Mouse (Mus musculus) midbrain, postnatal 0 days (tissue): ENCODE results near the gene Lysmd2. TPM values are rescaled to one million over a fixed set of nuclear protein-coding genes. Genes with fewer than 3 reads are reported as not detected.

Source experiments
- ATAC-seq: fragments of 200-750 bp; cut with Nextera tagmentation; 2 replicates; pipeline ENCODE4 v1.8.0; 2017; ENCODE audit warnings: moderate number of reproducible peaks, mild to moderate bottlenecking, moderate TSS enrichment, moderate library complexity; ENCODE audit not compliant: low FRiP score
- DNase-seq: peaks from one replicate; pipeline ENCODE4 v3.0.0-alpha.2; 2015; ENCODE audit warnings: low spot score
- H3K27ac ChIP-seq: fragments of 300-500 bp; sonication (generic); 2 replicates; pipeline ENCODE4 v1.5.1; 2014; ENCODE audit warnings: low read depth, mild to moderate bottlenecking, low read length, mixed read lengths
- H3K27me3 ChIP-seq: fragments of 300-500 bp; sonication (generic); 2 replicates; pipeline ENCODE4 v1.6.1; 2014; ENCODE audit warnings: low read length, control low read depth, mixed read lengths; ENCODE audit not compliant: insufficient read depth
- H3K36me3 ChIP-seq: fragments of 300-500 bp; sonication (generic); 2 replicates; pipeline ENCODE4 v1.6.1; 2014; ENCODE audit warnings: low read length, control low read depth, mixed read lengths; ENCODE audit not compliant: insufficient read depth
- H3K4me1 ChIP-seq: fragments of 300-500 bp; sonication (generic); 2 replicates; pipeline ENCODE4 v1.6.1; 2014; ENCODE audit warnings: mild to moderate bottlenecking, control low read depth, antibody characterized with exemption, low read length, mixed read lengths; ENCODE audit not compliant: insufficient read depth
- H3K4me2 ChIP-seq: fragments of 300-500 bp; sonication (generic); 2 replicates; pipeline ENCODE4 v1.6.1; 2014; ENCODE audit warnings: low read depth, mild to moderate bottlenecking, low read length, mixed read lengths; ENCODE audit not compliant: poor library complexity, severe bottlenecking
- H3K4me3 ChIP-seq: fragments of 300-500 bp; sonication (generic); 2 replicates; pipeline ENCODE4 v1.5.1; 2014; ENCODE audit warnings: low read depth, mild to moderate bottlenecking, low read length, moderate library complexity
- H3K9ac ChIP-seq: fragments of 300-500 bp; sonication (generic); replicated peaks from 2 replicates; pipeline ENCODE4 v1.6.1; 2014; ENCODE audit warnings: mild to moderate bottlenecking, low read length, moderate library complexity, mixed read lengths; ENCODE audit not compliant: poor library complexity, severe bottlenecking
- H3K9me3 ChIP-seq: fragments of 300-500 bp; sonication (generic); 2 replicates; pipeline ENCODE4 v1.6.1; 2016; ENCODE audit warnings: low read length, control low read depth
- CTCF ChIP-seq: IDR thresholded peaks from 2 replicates; pipeline ENCODE4 v1.5.1; 2016; ENCODE audit warnings: antibody characterized with exemption, mild to moderate bottlenecking
- WGBS: fragments of 180-500 bp; shearing (Covaris S2); extraction: QIAGEN DNeasy Blood & Tissue Kit; methylation state at CpG from one replicate; pipeline ENCODE4 v1.1.7; 2014; 5-methylcytosine and 5-hydroxymethylcytosine counted together
- polyA plus RNA-seq: library from polyadenylated mRNA; unstranded; fragments of >200 nt; fragmentation: Nextera tagmentation; extraction: Ambion mirVana; gene quantifications from 2 replicates; pipeline ENCODE4 v1.2.1, GENCODE M21; 2015
- total RNA-seq: library from RNA; depleted of rRNA; stranded (reverse); fragments of >200 nt; gene quantifications from 2 replicates; pipeline ENCODE4 v1.2.3, GENCODE M21; 2014

Gene Lysmd2
- total and polyA plus RNA-seq, 2 experiments from 2014 or later, result 32.4 to 33.6 TPM

DNA sequence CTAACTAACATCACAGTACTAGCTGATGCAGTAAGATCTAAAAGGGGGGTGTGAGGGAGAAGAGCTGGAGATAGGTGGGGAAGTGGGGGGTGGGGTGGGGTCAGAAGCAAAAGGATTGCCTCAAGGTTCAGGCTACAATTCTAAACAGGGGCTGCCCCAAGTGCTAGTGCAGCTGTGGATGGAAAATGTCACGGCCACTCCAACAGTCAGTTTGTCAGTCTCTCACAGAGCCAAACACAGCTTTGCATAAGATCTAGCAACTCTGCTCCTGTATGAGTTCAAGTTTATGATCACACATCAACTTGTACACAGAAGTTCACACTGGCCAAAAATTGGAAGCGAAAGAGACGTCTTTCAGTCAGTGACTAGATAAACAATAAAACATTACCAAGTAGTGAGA lies 4.1 kb upstream of the Lysmd2 start:
- WGBS, result 90% methylated on average over 3 of the region's 3 CpGs

DNA sequence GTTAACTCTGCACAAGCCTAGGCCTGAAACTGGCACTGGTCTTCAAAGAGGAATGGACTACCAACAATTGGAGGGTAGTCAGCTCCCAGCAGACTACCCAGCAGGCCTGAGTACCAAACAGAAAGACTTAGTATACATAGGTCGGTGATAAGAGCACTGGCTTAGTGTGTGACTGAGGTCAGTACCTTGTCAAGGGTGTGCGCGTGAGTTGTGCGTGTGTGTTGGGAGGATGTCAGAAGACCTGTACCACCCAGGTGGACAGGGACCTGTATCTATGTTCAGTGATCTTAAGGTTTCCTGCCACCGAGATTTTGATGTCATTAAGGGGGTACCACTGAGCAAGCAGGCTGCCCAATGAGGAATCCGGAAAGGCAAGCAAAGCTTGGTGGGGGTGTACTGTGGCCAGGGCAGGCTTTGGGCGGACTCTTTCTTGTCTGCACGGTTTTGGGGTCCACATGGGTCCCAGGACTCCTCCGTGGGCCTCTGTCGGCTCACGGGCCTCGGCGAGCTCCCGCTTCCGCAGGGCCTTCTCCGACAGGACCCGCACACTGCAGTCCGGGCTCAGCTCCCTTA lies 472 bp upstream of the Lysmd2 start:
- Histone ChIP-seq H3K4me2 (peak overlapping the region; percentile 87), H3K27me3 (no peaks in the 10 kb centered on the region), H3K4me3 (peak overlapping the region; percentile 76), H3K9ac (peak overlapping the region; percentile 98), H3K4me1 (no peaks in the 10 kb centered on the region), H3K9me3 (no peaks in the 10 kb centered on the region), H3K27ac (peak overlapping the region; percentile 99), H3K36me3 (no peaks in the 10 kb centered on the region)
- DNase-seq (peak; percentile 22), ATAC-seq (peak; percentile 71; the same call in 1 of the 2 replicates)
- 13% methylated on average over 17 of the region's 18 CpGs for WGBS
- no peak for TF ChIP-seq CTCF

More for the DNA sequence above, 4.1 kb upstream of the Lysmd2 start:
- ATAC-seq, result no peak
- DNase-seq, result no peak
- H3K4me2 ChIP-seq, result no peak overlapping the region
- H3K27ac ChIP-seq, result no peak overlapping the region
- H3K4me3 ChIP-seq, result no peak overlapping the region
- H3K27me3 ChIP-seq, result no peaks in the 10 kb centered on the region
- no peaks in the 10 kb centered on the region for H3K36me3 ChIP-seq
- TF ChIP-seq CTCF, result no peak
- H3K9ac ChIP-seq, result no peak overlapping the region
- no peaks in the 10 kb centered on the region for H3K9me3 ChIP-seq
- no peaks in the 10 kb centered on the region for H3K4me1 ChIP-seq

DNA sequence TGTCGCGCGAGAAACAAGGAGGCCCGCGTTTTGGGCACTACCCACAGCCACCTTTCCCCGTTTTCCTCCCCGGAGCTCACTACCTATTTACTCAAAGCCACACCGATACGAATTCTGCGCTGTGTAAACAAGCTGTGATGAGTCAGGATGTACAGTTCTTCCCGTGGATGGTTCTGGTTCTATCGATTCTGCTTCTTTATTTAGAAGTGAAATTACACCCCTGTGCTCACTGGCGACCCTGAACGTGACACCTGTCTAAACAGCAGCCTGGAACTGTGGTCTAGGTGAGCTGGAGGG lies 715 bp downstream of the Lysmd2 start:
- Histone ChIP-seq H3K4me2 (peak overlapping the region; percentile 87), H3K9ac (peak overlapping the region; percentile 98), H3K36me3 (no peaks in the 10 kb centered on the region), H3K27ac (peak overlapping the region; percentile 99), H3K27me3 (no peaks in the 10 kb centered on the region), H3K4me3 (peak overlapping the region; percentile 76), H3K4me1 (no peaks in the 10 kb centered on the region), H3K9me3 (no peaks in the 10 kb centered on the region)
- no peak for TF ChIP-seq CTCF
- WGBS, result under 1% methylated on average over 14 of the region's 14 CpGs
- DNase-seq (no peak), ATAC-seq (peak; percentile 2; the same call in 1 of the 2 replicates)

DNA sequence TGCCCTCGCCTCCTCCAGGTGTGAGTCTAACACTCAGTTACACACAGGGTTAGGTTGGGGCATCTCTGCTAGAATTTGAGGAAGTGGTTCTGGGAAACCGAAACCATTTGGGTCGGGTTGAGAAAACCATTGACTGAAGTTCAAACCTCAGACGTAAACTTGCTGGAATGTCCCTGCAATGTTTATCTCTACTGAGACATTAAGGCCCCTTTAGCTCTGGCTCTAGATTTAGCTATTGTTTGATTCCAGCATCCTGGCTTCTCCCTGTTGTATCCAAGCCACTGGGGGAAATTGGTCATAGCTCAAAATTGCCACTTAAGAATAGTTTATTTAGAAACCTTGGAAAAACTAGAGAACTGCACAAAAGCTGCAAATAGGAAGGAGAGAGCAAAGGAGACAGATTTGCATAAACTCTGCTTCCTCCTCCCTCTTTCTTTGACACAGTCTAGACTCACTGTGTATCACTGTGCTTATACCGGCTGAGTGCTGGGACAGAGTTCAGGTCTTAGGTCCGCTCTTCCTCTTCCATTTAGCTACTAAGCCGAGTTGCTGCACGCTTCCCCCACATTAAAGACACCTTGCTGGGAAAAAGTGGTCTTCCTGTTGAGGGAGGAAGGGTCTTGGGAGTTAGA lies 5.4 kb downstream of the Lysmd2 start:
- no peak for TF ChIP-seq CTCF
- H3K9ac ChIP-seq, result no peak overlapping the region
- no peaks in the 10 kb centered on the region for H3K36me3 ChIP-seq
- H3K4me3 ChIP-seq, result no peak overlapping the region
- H3K4me1 ChIP-seq, result no peaks in the 10 kb centered on the region
- DNase-seq (no peak), ATAC-seq (no peak)
- no peaks in the 10 kb centered on the region for H3K9me3 ChIP-seq
- WGBS, result 77% methylated on average over 8 of the region's 8 CpGs
- no peaks in the 10 kb centered on the region for H3K27me3 ChIP-seq
- no peak overlapping the region for H3K27ac ChIP-seq
- H3K4me2 ChIP-seq, result no peak overlapping the region

DNA sequence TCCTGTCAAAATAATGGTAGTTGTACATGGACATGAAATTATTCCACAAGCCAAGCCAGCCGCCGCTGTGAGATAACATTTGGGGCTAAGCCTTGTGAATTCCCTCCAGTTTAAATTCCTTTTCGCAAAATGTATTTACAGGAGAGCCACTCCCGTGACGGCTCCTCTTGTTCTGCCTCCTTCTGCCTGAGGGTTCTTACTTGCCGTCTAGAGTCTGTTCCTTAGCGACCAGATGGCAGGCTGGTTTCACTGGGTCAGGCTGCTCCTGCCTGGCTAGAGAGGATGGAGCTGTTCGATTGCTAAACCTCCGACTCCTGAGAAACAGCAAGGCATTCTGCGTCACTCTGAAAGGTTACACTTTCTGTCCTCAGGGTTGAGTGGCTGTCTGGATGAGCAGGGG lies 6.6 kb downstream of the Lysmd2 start:
- Histone ChIP-seq H3K36me3 (no peaks in the 10 kb centered on the region), H3K27me3 (no peaks in the 10 kb centered on the region), H3K9ac (no peak overlapping the region), H3K9me3 (no peaks in the 10 kb centered on the region), H3K4me1 (no peaks in the 10 kb centered on the region), H3K4me3 (no peak overlapping the region), H3K4me2 (no peak overlapping the region), H3K27ac (peak overlapping the region; percentile 59; the same call in 1 of the 2 replicates)
- ATAC-seq, result no peak
- DNase-seq, result no peak
- no peak for TF ChIP-seq CTCF
- 37% methylated on average over 10 of the region's 10 CpGs for WGBS

DNA sequence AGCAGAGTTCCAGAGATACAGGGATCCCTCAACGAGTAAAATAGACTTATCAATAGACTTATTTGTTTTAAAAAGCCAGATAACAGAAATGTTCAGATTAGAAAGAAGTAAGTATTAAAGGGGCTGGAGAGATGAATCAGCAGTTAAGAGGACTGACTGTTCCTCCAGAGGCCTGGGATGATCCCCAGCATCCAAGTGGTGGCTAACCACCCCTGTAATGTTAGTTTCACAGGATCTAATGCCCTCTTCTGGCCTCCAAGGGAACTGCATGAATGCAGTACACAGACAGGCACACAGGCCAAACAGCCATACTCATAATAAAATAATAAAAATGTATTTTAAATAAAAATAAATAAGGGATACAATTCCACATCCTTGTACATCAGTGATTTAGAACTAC lies 7.4 kb downstream of the Lysmd2 start:
- 0 out of 2 replicates have a peak overlapping the region, but pooled peaks have one; percentile 59 for H3K27ac ChIP-seq
- 23% methylated on average over 1 of the region's 1 CpGs for WGBS
- ATAC-seq, result no peak
- H3K36me3 ChIP-seq, result peaks cover 1% of the 10 kb centered on the region; the same call in 1 of the 2 replicates
- TF ChIP-seq CTCF, result peak; percentile 69
- H3K9me3 ChIP-seq, result no peaks in the 10 kb centered on the region
- H3K4me1 ChIP-seq, result no peaks in the 10 kb centered on the region
- no peaks in the 10 kb centered on the region for H3K27me3 ChIP-seq
- H3K4me3 ChIP-seq, result no peak overlapping the region
- no peak overlapping the region for H3K9ac ChIP-seq
- no peak overlapping the region for H3K4me2 ChIP-seq
- peak; percentile 47 for DNase-seq
